Mouse (Mus musculus) midbrain, embryonic 13.5 days (tissue): ENCODE measurements around the gene Napepld. TPM values are rescaled to one million over a fixed set of nuclear protein-coding genes. Genes with fewer than 3 reads are reported as not detected.
"Not testable (repeated sequence)": the region's sequence is repeated elsewhere in the genome, so short reads cannot be mapped to it uniquely, and the experiment has no call there.

Experiments
- ATAC-seq: fragments of 200-750 bp; cut with Nextera tagmentation; 2 replicates; pipeline ENCODE4 v1.8.0; 2017; ENCODE audit warnings: mild to moderate bottlenecking, moderate TSS enrichment, moderate library complexity
- H3K27ac ChIP-seq: fragments of 300-500 bp; sonication (generic); 2 replicates; pipeline ENCODE4 v1.5.1; 2015; ENCODE audit warnings: inconsistent platforms, mild to moderate bottlenecking, moderate library complexity
- H3K27me3 ChIP-seq: fragments of 300-500 bp; sonication (generic); 2 replicates; pipeline ENCODE4 v1.6.1; 2015; ENCODE audit warnings: mild to moderate bottlenecking, inconsistent platforms
- H3K36me3 ChIP-seq: fragments of 300-500 bp; sonication (generic); 2 replicates; pipeline ENCODE4 v1.6.1; 2015; ENCODE audit warnings: mild to moderate bottlenecking, inconsistent platforms
- H3K4me1 ChIP-seq: fragments of 300-500 bp; sonication (generic); replicated peaks from 2 replicates; pipeline ENCODE4 v1.6.1; 2015; ENCODE audit warnings: inconsistent platforms
- H3K4me2 ChIP-seq: fragments of 300-500 bp; sonication (generic); replicated peaks from 2 replicates; pipeline ENCODE4 v1.6.1; 2015; ENCODE audit warnings: moderate library complexity, mild to moderate bottlenecking, inconsistent platforms
- H3K4me3 ChIP-seq: fragments of 300-500 bp; sonication (generic); replicated peaks from 2 replicates; pipeline ENCODE4 v1.5.1; 2015; ENCODE audit warnings: mild to moderate bottlenecking, inconsistent platforms
- H3K9ac ChIP-seq: fragments of 300-500 bp; sonication (generic); replicated peaks from 2 replicates; pipeline ENCODE4 v1.6.1; 2015; ENCODE audit warnings: mild to moderate bottlenecking, inconsistent platforms
- H3K9me3 ChIP-seq: fragments of 300-500 bp; sonication (generic); 2 replicates; pipeline ENCODE4 v1.6.1; 2016; ENCODE audit warnings: mild to moderate bottlenecking, inconsistent platforms
- WGBS: fragments of 180-500 bp; shearing (Covaris S2); methylation state at CpG from one replicate; pipeline ENCODE4 v1.1.7; 2015; 5-methylcytosine and 5-hydroxymethylcytosine counted together
- polyA plus RNA-seq: library from polyadenylated mRNA; unstranded; fragments of >200 nt; fragmentation: Nextera tagmentation; extraction: Ambion mirVana; gene quantifications from 2 replicates; pipeline ENCODE4 v1.2.1, GENCODE M21; 2015

The Napepld gene
- polyA plus RNA-seq, 1 experiment from 2014 or later, result 5.4 TPM

- H3K4me2 ChIP-seq, result no peak overlapping the region
- no peaks in the 10 kb centered on the region for H3K27me3 ChIP-seq
- WGBS, result 78% methylated on average over 3 of the region's 3 CpGs
- no peaks in the 10 kb centered on the region for H3K4me1 ChIP-seq
- no peaks in the 10 kb centered on the region for H3K9me3 ChIP-seq
- H3K9ac ChIP-seq, result no peak overlapping the region
- ATAC-seq, result no peak
- H3K4me3 ChIP-seq, result no peak overlapping the region
- no peaks in the 10 kb centered on the region for H3K36me3 ChIP-seq
- H3K27ac ChIP-seq, result no peak overlapping the region
Observed at GRCm38 (mm10) chr5:21616450-21617009, 84.7 kb downstream of the Napepld start.

- WGBS, result 98% methylated on average over 11 of the region's 11 CpGs
- H3K9me3 ChIP-seq, H3K27me3 ChIP-seq, H3K36me3 ChIP-seq, ATAC-seq, H3K4me2 ChIP-seq, H3K4me3 ChIP-seq, H3K4me1 ChIP-seq, H3K27ac ChIP-seq, H3K9ac ChIP-seq: not testable (repeated sequence)
Observed at GRCm38 (mm10) chr5:21614299-21614698, 86.9 kb downstream of the Napepld start.

Other genes with a start within 250 kb of the Napepld start
- 7.3 and 9.2 TPM in 2 replicates for gene Lrrc17, start 157.8 kb downstream of the Napepld start, polyA plus RNA-seq
- 0.30 and 0.50 TPM in 2 replicates for gene Fbxl13, start 55.8 kb downstream of the Napepld start, polyA plus RNA-seq
- 80.8 and 82.1 TPM in 2 replicates for gene Armc10, start 55.6 kb downstream of the Napepld start, polyA plus RNA-seq
- 91.4 and 94.5 TPM in 2 replicates for gene Pmpcb, start 35.7 kb upstream of the Napepld start, polyA plus RNA-seq
- 81.1 and 87.6 TPM in 2 replicates for gene Dnajc2, start 83.9 kb upstream of the Napepld start, polyA plus RNA-seq
- gene Psmc2, start 83.9 kb upstream of the Napepld start, polyA plus RNA-seq, result 207 and 215 TPM in 2 replicates
- 0.05 and 0.14 TPM in 2 replicates for gene Slc26a5, start 164.2 kb upstream of the Napepld start, polyA plus RNA-seq